Mouse (Mus musculus): ENCODE measurements around the gene Gm28891.
"Not testable (repeated sequence)": the region's sequence is repeated elsewhere in the genome, so short reads cannot be mapped to it uniquely, and the experiment has no call there.

Gm28891 gene

GRCm38 (mm10) chrY:60240902-60241301, at the start of gene Gm28891:
Gm28891 (plus strand) TSS chrY:60241202.
- not testable (repeated sequence) for DNase-seq (ENCODE audit: extremely low read depth, low read depth)

All from MEL-GATA-1-ER (cell line).